Mouse (Mus musculus) MN1 (cell line): ENCODE measurements around the gene Pdzd4.

ENCODE experiments used
- DNase-seq: peaks from one replicate; pipeline ENCODE4 v3.0.0-alpha.2; 2016; ENCODE audit warnings: low spot score

Pdzd4 gene

DNA sequence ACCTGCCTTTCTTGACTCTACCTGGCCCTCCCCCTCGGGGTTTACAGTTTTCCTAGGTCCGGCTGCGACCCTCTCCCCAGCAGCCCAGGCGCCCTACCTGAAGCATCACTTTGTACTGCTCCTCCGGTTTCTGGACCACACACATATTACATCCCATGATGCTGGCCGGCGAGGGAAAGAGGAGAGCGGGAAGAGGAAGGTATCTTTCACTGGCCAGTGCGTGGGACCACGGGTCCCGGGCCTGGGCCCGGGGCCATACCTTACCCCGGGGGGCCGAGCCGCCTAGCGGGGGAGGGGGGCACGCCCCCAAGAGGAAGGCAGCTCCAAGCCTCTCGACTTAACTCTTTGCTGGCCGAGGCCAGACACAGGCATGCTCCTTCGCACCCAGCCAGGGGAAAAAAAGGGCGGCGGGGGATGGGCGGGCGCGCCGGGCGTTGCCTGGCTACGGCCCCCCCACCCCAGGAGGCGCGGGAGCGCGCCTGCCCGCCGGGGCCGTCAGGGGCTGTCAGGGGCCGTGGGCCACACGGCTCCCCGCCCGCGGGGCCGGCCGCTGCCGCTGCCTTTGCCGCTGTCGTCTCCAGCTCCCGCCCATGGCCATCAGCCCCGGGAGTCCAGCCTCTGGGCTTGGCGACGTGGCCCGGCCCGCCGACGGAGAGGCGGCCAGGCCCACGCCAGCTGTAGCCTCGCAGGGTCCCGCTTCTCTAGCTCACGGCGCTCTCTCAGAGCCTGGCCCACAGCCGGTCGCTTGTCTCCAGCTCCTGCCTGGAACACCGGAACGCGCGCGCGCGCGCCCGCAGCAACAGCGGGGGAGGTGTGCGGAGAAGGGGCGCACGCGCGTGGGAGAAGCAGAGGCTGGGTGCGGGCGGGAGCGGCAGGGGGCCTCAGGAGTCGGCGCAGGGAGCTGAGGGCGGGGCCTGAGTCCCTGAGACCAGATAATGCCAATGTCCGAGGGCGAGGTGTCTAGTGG, at the start of gene Pdzd4:
TSS of gene Pdzd4 (minus strand) at position 785 of the 967 bp plus-strand sequence.
- peak; percentile 78 for DNase-seq

DNA sequence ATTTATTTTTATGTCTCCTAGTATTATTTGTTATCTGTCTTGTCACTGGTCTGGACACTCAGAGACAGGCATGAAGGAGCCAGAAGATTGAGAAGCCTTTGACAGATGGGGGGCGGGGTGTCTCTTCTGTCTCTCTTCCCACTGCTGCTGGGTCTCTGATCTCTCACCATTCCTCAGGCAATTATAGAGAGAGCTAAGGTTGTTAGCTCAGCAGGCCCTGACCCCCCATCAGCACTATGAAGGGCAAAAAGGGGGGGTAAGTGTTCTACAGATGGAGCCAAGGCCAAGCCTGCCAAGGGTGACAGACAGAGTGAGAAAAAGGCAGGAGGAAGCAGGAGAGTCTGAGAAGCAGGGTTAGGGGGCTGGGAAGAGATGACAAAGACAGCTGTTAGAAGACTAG, 47.2 kb upstream of the Pdzd4 start:
- DNase-seq, result no peak

DNA sequence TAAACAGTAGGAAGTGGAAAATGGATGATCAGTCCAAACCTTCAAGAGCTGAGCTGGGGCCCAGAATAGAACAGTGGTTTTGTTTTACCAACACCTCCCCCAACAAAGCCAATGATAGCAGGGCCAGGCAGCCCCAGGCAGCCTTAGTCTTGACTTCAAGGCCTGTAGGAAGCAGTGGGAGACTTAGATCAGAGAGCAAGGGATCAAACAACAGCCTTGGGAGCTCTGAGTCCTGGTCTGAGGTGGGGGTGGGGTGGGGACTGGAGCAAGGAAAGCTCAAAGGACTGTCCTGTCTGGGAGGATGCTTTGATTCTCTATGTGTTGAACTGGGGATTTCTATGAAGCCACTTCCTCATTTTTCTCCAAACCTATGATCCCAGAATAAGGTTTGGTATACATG, 46.7 kb upstream of the Pdzd4 start:
- no peak for DNase-seq

- DNase-seq, result no peak
Measured at GRCm38 (mm10) chrX:73869334-73869733, 44.6 kb upstream of the Pdzd4 start.

DNA sequence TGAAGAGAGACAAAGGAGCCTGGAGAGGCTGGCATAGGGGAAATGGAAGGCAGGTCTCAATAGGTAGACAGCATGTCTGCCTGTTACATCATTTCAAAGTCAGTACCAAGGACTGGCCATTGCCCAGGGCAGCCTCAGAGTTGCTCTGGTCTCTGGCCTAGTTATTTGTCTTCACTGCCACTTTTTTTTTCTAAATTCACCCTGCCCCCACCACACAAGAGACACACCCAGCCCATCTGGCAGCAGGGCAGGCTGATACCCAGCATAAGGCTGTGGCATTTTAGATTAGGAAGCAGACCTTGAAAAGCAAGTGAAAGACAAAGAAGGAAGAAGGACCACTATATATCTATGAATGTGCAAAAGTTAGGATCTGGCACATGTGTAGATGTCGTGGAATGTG, 43.1 kb upstream of the Pdzd4 start:
- peak; percentile 63 for DNase-seq

GRCm38 (mm10) chrX:73867256-73867655, 42.5 kb upstream of the Pdzd4 start:
- DNase-seq, result peak; percentile 78

DNA sequence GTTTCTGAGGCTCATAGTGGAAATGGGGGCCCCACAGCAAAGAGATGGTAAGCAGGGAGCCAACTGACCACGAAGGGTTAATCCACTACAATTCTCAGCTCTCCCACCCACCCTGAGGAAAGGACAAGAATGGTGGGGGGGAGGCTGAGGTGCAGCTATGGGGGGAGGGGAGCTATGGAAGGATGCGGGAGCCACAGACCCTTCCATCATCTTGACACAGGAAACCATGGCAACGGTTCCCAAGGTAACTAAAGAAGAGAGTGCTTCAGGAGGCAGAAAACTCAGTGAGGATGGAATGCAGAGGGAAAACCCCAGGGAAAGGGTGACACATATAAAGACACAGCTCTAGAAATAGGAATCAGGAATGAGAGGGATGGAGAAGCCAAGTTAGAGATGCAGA, 39.9 kb upstream of the Pdzd4 start:
- DNase-seq, result peak; percentile 51

DNA sequence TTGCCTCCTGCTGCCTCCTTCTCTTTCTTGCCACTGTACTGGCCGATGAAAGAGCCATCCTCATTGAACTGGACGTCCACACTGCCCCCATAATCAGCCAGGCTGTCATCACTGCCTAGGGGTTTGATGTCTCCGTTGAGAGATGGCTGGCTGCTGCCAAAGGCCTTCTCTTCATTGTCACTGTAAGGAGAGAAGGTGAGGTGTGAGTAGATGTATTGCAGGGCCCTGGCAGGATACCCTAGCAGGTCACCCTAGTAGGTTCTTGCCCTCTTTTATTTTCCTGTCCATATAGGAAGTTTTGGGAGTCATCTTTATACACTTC, 30.3 kb upstream of the Pdzd4 start:
- DNase-seq, result no peak

- no peak for DNase-seq
Measured at GRCm38 (mm10) chrX:73854326-73855086, 29.7 kb upstream of the Pdzd4 start.

- peak; percentile 73 for DNase-seq
Measured at GRCm38 (mm10) chrX:73836691-73837090, 11.9 kb upstream of the Pdzd4 start.

DNA sequence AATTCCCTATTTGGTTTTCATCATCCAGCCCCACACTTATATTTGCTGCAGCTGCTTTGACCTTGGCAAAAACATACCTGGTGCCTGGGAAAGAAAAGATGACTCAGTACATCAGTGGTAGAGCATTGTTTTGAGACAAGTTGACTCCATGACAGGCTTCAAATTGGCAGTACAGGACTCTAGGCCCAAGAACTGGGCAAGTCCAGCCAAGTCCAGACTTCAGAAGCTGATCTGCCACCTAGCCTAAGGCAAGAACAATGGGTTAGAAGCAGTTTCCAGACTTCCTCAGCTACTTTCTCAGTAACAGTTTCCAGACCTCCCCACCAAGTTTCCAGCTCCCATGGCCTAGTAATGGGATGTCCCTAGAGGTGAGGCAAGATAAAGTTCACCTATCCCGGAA, 11.0 kb upstream of the Pdzd4 start:
- DNase-seq, result no peak

GRCm38 (mm10) chrX:73823747-73824146, 1.0 kb downstream of the Pdzd4 start:
- no peak for DNase-seq

DNA sequence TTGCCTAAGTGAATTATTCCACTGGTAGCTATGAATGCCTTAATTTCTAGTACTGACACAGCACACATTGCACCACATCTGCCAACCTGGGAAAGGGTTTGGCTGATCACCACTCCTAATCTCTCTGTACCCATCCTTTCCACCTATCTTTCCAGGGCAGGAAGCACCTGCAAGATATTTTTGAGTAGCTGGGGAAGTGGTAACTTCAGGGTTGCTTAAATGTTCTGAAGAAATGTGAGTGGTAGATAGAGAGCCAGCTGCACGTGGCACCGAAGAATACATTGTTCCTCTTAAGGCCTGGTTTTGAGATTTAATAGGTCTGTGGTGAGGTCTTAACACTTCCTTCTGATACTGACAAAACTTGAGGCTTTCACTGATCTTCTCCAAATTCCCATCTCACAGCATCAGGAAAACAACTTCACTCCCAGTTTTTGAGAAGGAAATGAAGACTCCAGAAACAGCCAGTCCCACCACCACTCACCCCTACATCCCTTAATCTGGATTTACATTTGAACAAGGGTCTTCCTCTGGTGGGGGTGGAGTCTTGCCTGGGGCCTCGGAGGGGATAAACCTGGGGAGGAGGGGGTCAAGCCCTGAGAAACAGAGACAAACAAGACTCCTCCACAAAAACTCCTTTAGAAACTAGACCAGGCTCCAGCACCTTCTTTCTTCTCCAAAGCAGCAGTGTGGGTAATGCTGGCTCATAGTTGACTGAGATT, 8.0 kb downstream of the Pdzd4 start:
- no peak for DNase-seq

- no peak for DNase-seq
Measured at GRCm38 (mm10) chrX:73815072-73815471, 9.7 kb downstream of the Pdzd4 start.

DNA sequence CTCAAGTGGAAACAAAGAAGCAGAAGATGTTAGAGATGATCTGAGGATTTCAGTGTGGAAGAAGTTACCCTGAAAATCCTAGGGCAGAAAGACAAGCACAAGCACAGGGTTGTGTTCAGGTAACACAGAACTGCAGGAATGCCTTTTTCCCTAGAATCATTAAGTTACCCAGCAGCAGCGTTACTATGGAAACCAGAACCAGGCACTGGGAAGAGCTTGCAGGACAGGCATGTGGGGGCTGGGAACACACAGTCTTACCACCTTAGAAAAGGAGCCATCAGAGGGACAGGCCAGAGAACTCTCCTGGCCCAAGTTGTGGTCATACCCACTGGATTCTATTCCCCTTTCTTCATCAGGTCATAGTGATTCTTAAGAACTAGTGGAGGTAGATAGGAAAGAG, 19.0 kb downstream of the Pdzd4 start:
- DNase-seq, result peak; percentile 21

DNA sequence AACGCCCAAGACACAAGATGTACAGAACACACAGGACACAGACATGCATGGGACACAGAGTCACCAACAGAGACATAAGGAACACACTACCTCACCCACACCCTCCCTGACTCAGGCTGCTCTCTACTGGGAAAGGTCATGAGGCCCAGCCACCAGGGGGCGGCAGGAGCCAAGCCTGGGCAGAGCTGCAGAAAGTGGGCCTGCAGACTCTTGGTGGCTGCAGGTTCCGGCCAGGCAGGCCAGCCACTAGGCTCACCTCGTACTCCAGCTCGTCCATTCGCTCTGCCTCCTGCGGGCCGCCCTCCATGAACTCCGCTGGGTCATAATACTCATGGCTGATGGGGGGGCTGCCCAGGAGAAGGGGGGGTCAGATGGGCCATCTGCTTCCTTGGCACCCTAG, 26.3 kb downstream of the Pdzd4 start:
- peak; percentile 80 for DNase-seq

DNA sequence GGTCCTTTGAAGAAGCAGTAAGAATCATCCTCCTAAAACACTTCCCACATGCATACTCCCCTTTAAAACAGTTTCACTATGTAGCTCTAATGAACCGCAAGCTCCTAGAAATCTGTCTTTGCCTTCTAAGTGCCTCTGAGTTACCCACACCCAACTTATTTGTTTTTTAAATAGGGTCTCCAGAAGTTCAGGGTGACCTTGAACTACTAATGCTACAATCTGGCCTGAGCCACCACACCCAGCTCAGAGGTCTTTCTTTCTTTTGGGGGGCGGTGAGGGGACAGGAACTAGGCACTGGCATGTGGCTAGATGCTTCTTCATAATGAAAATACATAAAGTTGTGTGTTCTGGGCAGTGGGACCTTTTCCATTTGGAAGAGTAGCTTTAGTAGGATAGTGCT, 27.3 kb downstream of the Pdzd4 start:
- no peak for DNase-seq

GRCm38 (mm10) chrX:73793505-73793904, 31.3 kb downstream of the Pdzd4 start:
- no peak for DNase-seq

- DNase-seq, result no peak
Measured at GRCm38 (mm10) chrX:73793039-73793438, 31.7 kb downstream of the Pdzd4 start.

DNA sequence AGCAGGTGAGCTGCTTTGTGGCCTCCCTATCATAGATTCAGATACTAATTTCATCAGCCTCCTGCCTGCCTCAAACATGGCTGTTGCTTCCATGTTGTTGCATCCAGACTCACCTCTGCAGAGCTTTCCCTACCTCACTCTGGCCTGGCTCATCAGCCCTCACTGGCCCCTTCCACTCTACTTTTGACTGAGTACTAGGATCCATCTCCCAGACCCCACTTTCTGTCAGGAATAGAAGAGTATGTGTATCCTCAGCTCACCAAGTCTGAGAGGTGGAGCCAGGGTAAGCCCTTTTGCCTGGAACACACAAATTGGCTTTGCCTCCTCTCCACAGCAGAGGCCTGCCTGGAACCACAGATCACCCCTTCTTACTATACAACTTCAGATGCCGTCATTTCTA, 36.3 kb downstream of the Pdzd4 start:
- no peak for DNase-seq

DNA sequence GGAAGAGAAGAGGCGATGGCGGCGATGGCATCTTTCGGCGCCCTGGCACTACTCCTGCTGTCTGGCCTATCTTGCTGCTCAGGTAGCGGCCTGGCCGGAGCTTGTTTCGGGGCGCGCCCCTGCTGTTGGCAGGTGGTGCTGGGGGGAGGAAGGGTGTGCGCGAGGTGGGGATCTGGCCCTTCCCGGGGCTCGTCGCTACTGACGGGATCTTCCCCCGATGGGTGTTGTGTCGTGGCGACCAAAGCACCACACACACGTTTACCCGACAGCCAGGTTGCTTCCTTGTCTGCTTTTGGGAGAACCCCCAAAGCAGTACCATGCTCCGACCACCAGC, 37.6 kb downstream of the Pdzd4 start:
- DNase-seq, result no peak

- peak; percentile 97 for DNase-seq
Measured at GRCm38 (mm10) chrX:73786364-73787224, 38.2 kb downstream of the Pdzd4 start, which contains the start of the genes Idh3g and Ssr4. Idh3g (minus strand) TSS chrX:73786897. Ssr4 (plus strand) TSS chrX:73787028.
